Mouse (Mus musculus): ENCODE data around the gene Qrich2.
"Not testable (repeated sequence)": the region's sequence is repeated elsewhere in the genome, so short reads cannot be mapped to it uniquely, and the experiment has no call there.

Gene Qrich2

GRCm38 (mm10) chr11:116428872-116429859, 36.9 kb downstream of the Qrich2 start:
- DNase-seq = peak in 1 of 2 experiments; percentile 38

- no peak for DNase-seq
Observed at GRCm38 (mm10) chr11:116426852-116427575, 39.0 kb downstream of the Qrich2 start.

- not testable (repeated sequence) for DNase-seq
Observed at GRCm38 (mm10) chr11:116426328-116426727, 39.7 kb downstream of the Qrich2 start.

GRCm38 (mm10) chr11:116424621-116425407, 41.2 kb downstream of the Qrich2 start:
- no peak for DNase-seq

- peak; percentile 84 to 88 for DNase-seq
Observed at GRCm38 (mm10) chr11:116423782-116424620, 42.0 kb downstream of the Qrich2 start.

- DNase-seq = peak in 1 of 2 experiments; percentile 42
Observed at GRCm38 (mm10) chr11:116423214-116423613, 42.8 kb downstream of the Qrich2 start.

GRCm38 (mm10) chr11:116422562-116422961, 43.5 kb downstream of the Qrich2 start:
- DNase-seq = no peak

- no peak for DNase-seq
Observed at GRCm38 (mm10) chr11:116421102-116421501, 44.9 kb downstream of the Qrich2 start.

- DNase-seq = peak; percentile 56 to 58
Observed at GRCm38 (mm10) chr11:116418841-116419462, 47.1 kb downstream of the Qrich2 start.

- DNase-seq = peak; percentile 76 to 79
Observed at GRCm38 (mm10) chr11:116418194-116418840, 47.7 kb downstream of the Qrich2 start.

- no peak for DNase-seq
Observed at GRCm38 (mm10) chr11:116417054-116417453, 49.0 kb downstream of the Qrich2 start.

GRCm38 (mm10) chr11:116416196-116416943, 49.7 kb downstream of the Qrich2 start:
- DNase-seq = no peak

GRCm38 (mm10) chr11:116413631-116414022, 52.4 kb downstream of the Qrich2 start:
- DNase-seq = peak in 1 of 2 experiments; percentile 39

- DNase-seq = peak; percentile 80 to 84
Observed at GRCm38 (mm10) chr11:116412904-116413630, 53.0 kb downstream of the Qrich2 start, which contains the start of gene Rnf157. Rnf157 (minus strand) TSS chr11:116413032.

GRCm38 (mm10) chr11:116412028-116412827, 53.8 kb downstream of the Qrich2 start:
- DNase-seq = peak; percentile 46 to 47

- no peak for DNase-seq
Observed at GRCm38 (mm10) chr11:116411582-116411981, 54.5 kb downstream of the Qrich2 start.

- DNase-seq = not testable (repeated sequence)
Observed at GRCm38 (mm10) chr11:116410415-116410814, 55.6 kb downstream of the Qrich2 start.

- no peak for DNase-seq
Observed at GRCm38 (mm10) chr11:116409008-116409407, 57.0 kb downstream of the Qrich2 start.
